Mouse (Mus musculus): Measurements from ENCODE around the gene Zbtb45. TPM values are rescaled to one million over a fixed set of nuclear protein-coding genes. Genes with fewer than 3 reads are reported as not detected.

Zbtb45 gene
- polyA plus RNA-seq, 1 experiment from 2014 or later = 34.4 TPM

Other genes with a start within 250 kb of the Zbtb45 start
- 10.8 and 12.0 TPM in 2 replicates for gene Zscan18, start 206.4 kb downstream of the Zbtb45 start, polyA plus RNA-seq (2016; fragmentation: Nextera tagmentation; extraction: Ambion mirVana)
- gene Zfp329, start 191.2 kb downstream of the Zbtb45 start, polyA plus RNA-seq (2016; fragmentation: Nextera tagmentation; extraction: Ambion mirVana) = 14.1 and 15.8 TPM in 2 replicates
- gene Zfp110, start 175.3 kb downstream of the Zbtb45 start, polyA plus RNA-seq (2016; fragmentation: Nextera tagmentation; extraction: Ambion mirVana) = 26.7 and 26.9 TPM in 2 replicates
- gene Zfp128, start 128.9 kb downstream of the Zbtb45 start, polyA plus RNA-seq (2016; fragmentation: Nextera tagmentation; extraction: Ambion mirVana) = 4.7 and 4.9 TPM in 2 replicates
- 14.8 and 18.4 TPM in 2 replicates for gene Zscan22, start 112.2 kb downstream of the Zbtb45 start, polyA plus RNA-seq (2016; fragmentation: Nextera tagmentation; extraction: Ambion mirVana)
- gene Rps5, start 87.7 kb downstream of the Zbtb45 start, polyA plus RNA-seq (2016; fragmentation: Nextera tagmentation; extraction: Ambion mirVana) = 868 and 1,033 TPM in 2 replicates
- gene Rnf225, start 82.6 kb downstream of the Zbtb45 start, polyA plus RNA-seq (2016; fragmentation: Nextera tagmentation; extraction: Ambion mirVana) = 0.62 and 0.77 TPM in 2 replicates
- 11.8 and 12.7 TPM in 2 replicates for gene Zfp324, start 44.2 kb downstream of the Zbtb45 start, polyA plus RNA-seq (2016; fragmentation: Nextera tagmentation; extraction: Ambion mirVana)
- 16.6 and 17.0 TPM in 2 replicates for gene Zfp446, start 32.2 kb downstream of the Zbtb45 start, polyA plus RNA-seq (2016; fragmentation: Nextera tagmentation; extraction: Ambion mirVana)
- 0.11 and 0.26 TPM in 2 replicates for gene Slc27a5, start 11.8 kb downstream of the Zbtb45 start, polyA plus RNA-seq (2016; fragmentation: Nextera tagmentation; extraction: Ambion mirVana)
- gene Trim28, start 10.9 kb downstream of the Zbtb45 start, polyA plus RNA-seq (2016; fragmentation: Nextera tagmentation; extraction: Ambion mirVana) = 373 and 399 TPM in 2 replicates
- 113 and 144 TPM in 2 replicates for gene Chmp2a, start 24.8 kb upstream of the Zbtb45 start, polyA plus RNA-seq (2016; fragmentation: Nextera tagmentation; extraction: Ambion mirVana)
- gene Ube2m, start 28.2 kb upstream of the Zbtb45 start, polyA plus RNA-seq (2016; fragmentation: Nextera tagmentation; extraction: Ambion mirVana) = 126 and 157 TPM in 2 replicates
- 2.8 and 4.4 TPM in 2 replicates for gene Mzf1, start 44.7 kb upstream of the Zbtb45 start, polyA plus RNA-seq (2016; fragmentation: Nextera tagmentation; extraction: Ambion mirVana)
- gene Vmn1r85, start 85.1 kb upstream of the Zbtb45 start, polyA plus RNA-seq (2016; fragmentation: Nextera tagmentation; extraction: Ambion mirVana) = not detected in 2 replicates
- gene Vmn1r86, start 109.9 kb upstream of the Zbtb45 start, polyA plus RNA-seq (2016; fragmentation: Nextera tagmentation; extraction: Ambion mirVana) = not detected in 2 replicates
- gene Vmn1r87, start 130.1 kb upstream of the Zbtb45 start, polyA plus RNA-seq (2016; fragmentation: Nextera tagmentation; extraction: Ambion mirVana) = not detected in 2 replicates
- not detected in 2 replicates for gene Vmn1r88, start 149.5 kb upstream of the Zbtb45 start, polyA plus RNA-seq (2016; fragmentation: Nextera tagmentation; extraction: Ambion mirVana)
- not detected in 2 replicates for gene Vmn1r89, start 203.0 kb upstream of the Zbtb45 start, polyA plus RNA-seq (2016; fragmentation: Nextera tagmentation; extraction: Ambion mirVana)